Mouse (Mus musculus): Measurements from ENCODE around the gene Yipf3. TPM values are rescaled to one million over a fixed set of nuclear protein-coding genes. Genes with fewer than 3 reads are reported as not detected.

The Yipf3 gene
- polyA plus RNA-seq, 1 experiment: 143 TPM

- Histone ChIP-seq H3K4me3 (ENCODE audit: insufficient read depth, low read length) (peak within 1 kb of the TSS; percentile 39), H3K27ac (ENCODE audit: insufficient read depth, low read depth, low read length) (no peak within 1 kb of the TSS), H3K4me1 (ENCODE audit: control insufficient read depth, insufficient read depth, low read length) (peaks cover 4% of the 10 kb centered on the region)
- TF ChIP-seq CTCF (IDR thresholded peaks at IDR 0.05; ENCODE audit: low read depth, low read length) (no peak), POLR2A (IDR thresholded peaks at IDR 0.05; ENCODE audit: borderline replicate concordance, low read depth, low read length) (no peak)
Measured at GRCm38 (mm10) chr17:46297364-46298219, 49.7 kb downstream of the Yipf3 start, which contains the start of gene Dlk2. Dlk2 (plus strand) TSS chr17:46297421.

- peak overlapping the region; percentile 39 for H3K4me3 ChIP-seq (ENCODE audit: insufficient read depth, low read length)
- TF ChIP-seq POLR2A (IDR thresholded peaks at IDR 0.05; ENCODE audit: borderline replicate concordance, low read depth, low read length) (no peak), CTCF (IDR thresholded peaks at IDR 0.05; ENCODE audit: low read depth, low read length) (peak; percentile 55)
- H3K27ac ChIP-seq (ENCODE audit: insufficient read depth, low read depth, low read length): no peak overlapping the region
- peaks cover 4% of the 10 kb centered on the region for H3K4me1 ChIP-seq (ENCODE audit: control insufficient read depth, insufficient read depth, low read length)
Measured at GRCm38 (mm10) chr17:46298220-46298913, 50.5 kb downstream of the Yipf3 start.

- TF ChIP-seq POLR2A (IDR thresholded peaks at IDR 0.05; ENCODE audit: borderline replicate concordance, low read depth, low read length): no peak
- TF ChIP-seq CTCF (IDR thresholded peaks at IDR 0.05; ENCODE audit: low read depth, low read length): no peak
- Histone ChIP-seq H3K4me3 (ENCODE audit: insufficient read depth, low read length) (no peak overlapping the region), H3K27ac (ENCODE audit: insufficient read depth, low read depth, low read length) (no peak overlapping the region), H3K4me1 (ENCODE audit: control insufficient read depth, insufficient read depth, low read length) (peaks cover 4% of the 10 kb centered on the region)
Measured at GRCm38 (mm10) chr17:46301892-46302291, 54.0 kb downstream of the Yipf3 start.

Other genes starting within 250 kb of the Yipf3 start
- 53.8 and 58.0 TPM in 2 replicates for gene Vegfa, start 215.7 kb upstream of the Yipf3 start, polyA plus RNA-seq (2012; ENCODE audit: insufficient read depth, insufficient read length, missing spikeins)
- gene Mrps18a, start 137.1 kb upstream of the Yipf3 start, polyA plus RNA-seq (2012; ENCODE audit: insufficient read depth, insufficient read length, missing spikeins): 71.9 and 73.2 TPM in 2 replicates
- gene Rsph9, start 103.9 kb upstream of the Yipf3 start, polyA plus RNA-seq (2012; ENCODE audit: insufficient read depth, insufficient read length, missing spikeins): 8.6 and 12.9 TPM in 2 replicates
- 25.8 and 28.4 TPM in 2 replicates for gene Mad2l1bp, start 94.5 kb upstream of the Yipf3 start, polyA plus RNA-seq (2012; ENCODE audit: insufficient read depth, insufficient read length, missing spikeins)
- gene Gtpbp2, start 87.0 kb upstream of the Yipf3 start, polyA plus RNA-seq (2012; ENCODE audit: insufficient read depth, insufficient read length, missing spikeins): 126 and 134 TPM in 2 replicates
- 13.7 and 14.4 TPM in 2 replicates for gene Polh, start 45.4 kb upstream of the Yipf3 start, polyA plus RNA-seq (2012; ENCODE audit: insufficient read depth, insufficient read length, missing spikeins)
- 16.6 and 17.3 TPM in 2 replicates for gene Xpo5, start 45.3 kb upstream of the Yipf3 start, polyA plus RNA-seq (2012; ENCODE audit: insufficient read depth, insufficient read length, missing spikeins)
- 29.9 and 30.7 TPM in 2 replicates for gene Polr1c, start within 50 bp of the Yipf3 start, polyA plus RNA-seq (2012; ENCODE audit: insufficient read depth, insufficient read length, missing spikeins)
- 0.58 TPM in 1 of 2 replicates, not detected in the other for gene Lrrc73, start 5.5 kb downstream of the Yipf3 start, polyA plus RNA-seq (2012; ENCODE audit: insufficient read depth, insufficient read length, missing spikeins)
- gene Tjap1, start 34.9 kb downstream of the Yipf3 start, polyA plus RNA-seq (2012; ENCODE audit: insufficient read depth, insufficient read length, missing spikeins): 18.0 and 18.1 TPM in 2 replicates
- gene Dlk2, start 49.3 kb downstream of the Yipf3 start, polyA plus RNA-seq (2012; ENCODE audit: insufficient read depth, insufficient read length, missing spikeins): not detected in 2 replicates
- 5.4 and 7.2 TPM in 2 replicates for gene Abcc10, start 80.3 kb downstream of the Yipf3 start, polyA plus RNA-seq (2012; ENCODE audit: insufficient read depth, insufficient read length, missing spikeins)
- 21.7 and 26.2 TPM in 2 replicates for gene Zfp318, start 135.7 kb downstream of the Yipf3 start, polyA plus RNA-seq (2012; ENCODE audit: insufficient read depth, insufficient read length, missing spikeins)
- gene Crip3, start 180.8 kb downstream of the Yipf3 start, polyA plus RNA-seq (2012; ENCODE audit: insufficient read depth, insufficient read length, missing spikeins): not detected in 2 replicates
- not detected in 2 replicates for gene Slc22a7, start 190.4 kb downstream of the Yipf3 start, polyA plus RNA-seq (2012; ENCODE audit: insufficient read depth, insufficient read length, missing spikeins)
- not detected in 2 replicates for gene Ttbk1, start 239.6 kb downstream of the Yipf3 start, polyA plus RNA-seq (2012; ENCODE audit: insufficient read depth, insufficient read length, missing spikeins)
- gene Dnph1, start 248.6 kb downstream of the Yipf3 start, polyA plus RNA-seq (2012; ENCODE audit: insufficient read depth, insufficient read length, missing spikeins): 5.7 and 9.0 TPM in 2 replicates

All from bone marrow macrophage, adult 2 months (primary cell).